Mouse (Mus musculus): ENCODE results near the gene Rps16. TPM values are rescaled to one million over a fixed set of nuclear protein-coding genes. Genes with fewer than 3 reads are reported as not detected.

The Rps16 gene
- polyA plus RNA-seq, 1 experiment from 2014 or later, result 695 TPM

DNA sequence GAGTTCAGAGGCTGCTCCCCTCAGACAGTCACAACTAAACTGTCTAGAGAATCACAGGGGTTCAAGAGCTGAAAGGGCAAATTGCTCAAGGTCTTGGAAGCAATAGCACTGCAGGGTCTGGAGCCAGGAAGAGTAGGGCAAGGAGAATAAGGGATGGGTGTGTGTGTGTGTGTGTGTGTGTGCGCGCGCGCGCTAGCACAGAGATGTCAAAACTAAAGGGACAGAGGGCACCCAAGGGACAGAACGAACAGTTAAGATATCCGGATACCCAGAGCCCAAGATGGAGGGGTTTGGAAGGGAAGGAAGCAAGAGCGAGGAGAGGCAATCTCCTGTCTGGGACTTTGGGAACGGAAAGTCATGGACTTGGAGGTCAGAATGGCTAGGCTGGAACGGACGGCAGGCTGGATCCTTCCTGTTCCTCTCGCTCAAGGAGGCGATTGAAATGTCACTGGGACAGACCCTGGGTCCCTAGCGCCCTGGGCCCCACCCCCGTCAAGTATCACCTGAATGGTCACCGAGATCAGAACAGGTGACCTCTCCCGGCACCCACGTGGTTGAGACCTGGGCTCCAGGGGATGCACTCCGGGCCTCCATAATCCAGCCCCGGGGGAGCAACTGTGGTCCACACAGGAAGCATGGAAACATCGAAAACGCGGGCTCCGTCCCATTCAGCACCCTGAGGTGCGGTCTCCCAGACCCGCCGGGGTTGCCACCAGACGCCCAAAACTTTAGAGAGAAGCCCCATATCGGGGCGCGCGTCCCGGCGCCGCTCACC, 39.1 kb upstream of the Rps16 start:
- 4% methylated on average over 34 of the region's 35 CpGs for WGBS
- H3K27me3 ChIP-seq (replicated peaks; ENCODE audit: insufficient read depth, low read length), result no peaks in the 10 kb centered on the region
- H3K9me3 ChIP-seq (ENCODE audit: low read length), result no peaks in the 10 kb centered on the region
- peaks cover 23% of the 10 kb centered on the region; the same call in 1 of the 2 replicates for H3K36me3 ChIP-seq (ENCODE audit: insufficient read depth, low read length)
- no peaks in the 10 kb centered on the region; the same call in 1 of the 2 replicates for H3K4me1 ChIP-seq (ENCODE audit: insufficient read depth, low read depth, low read length)
- H3K4me2 ChIP-seq (replicated peaks; ENCODE audit: low read depth, low read length), result peak overlapping the region; percentile 93
- TF ChIP-seq EP300 (IDR thresholded peaks at IDR 0.05), result no peak
- no peak for TF ChIP-seq CTCF (IDR thresholded peaks at IDR 0.05)
- H3K4me3 ChIP-seq (ENCODE audit: low read depth, low read length), result peak overlapping the region; percentile 84
- peak overlapping the region; percentile 48; the same call in 1 of the 2 replicates for H3K27ac ChIP-seq (ENCODE audit: low read length)
- H3K9ac ChIP-seq (replicated peaks; ENCODE audit: low read depth), result peak overlapping the region; percentile 66
- DNase-seq (ENCODE audit: low spot score) (peak; percentile 34), ATAC-seq (peak; percentile 53)

DNA sequence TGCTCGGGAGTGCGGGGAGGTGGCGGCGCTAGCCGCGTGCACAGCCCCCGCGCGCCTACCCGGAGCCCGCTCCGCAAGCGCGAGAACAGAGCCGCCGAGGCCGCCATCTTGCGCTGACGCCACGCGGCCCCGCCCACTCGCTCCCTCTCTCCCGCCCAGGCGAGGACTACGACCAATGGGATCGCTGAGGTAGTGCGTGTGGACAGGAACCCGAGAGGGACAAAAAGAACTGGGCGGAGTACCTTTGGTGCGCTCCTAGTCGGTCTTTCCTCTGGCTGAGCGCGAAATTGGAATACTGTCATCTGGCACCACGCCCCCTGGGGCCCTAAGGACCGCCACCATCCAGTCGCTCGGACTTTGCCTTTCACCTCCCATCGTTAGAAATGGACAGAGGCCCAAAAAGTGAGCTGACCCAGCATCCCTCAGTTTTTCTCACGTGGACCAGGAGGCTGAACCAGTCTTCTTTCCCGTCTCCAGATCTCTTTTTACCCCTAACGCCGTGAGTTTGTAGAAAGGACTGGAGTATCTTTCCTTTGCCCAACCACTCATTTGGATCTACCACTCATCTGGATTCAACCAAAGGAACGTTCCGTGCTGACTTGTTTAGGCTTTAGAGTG, 38.4 kb upstream of the Rps16 start, which contains the start of gene Timm50:
TSS of gene Timm50 (minus strand) at position 147 of the 618 bp plus-strand sequence.
- peak; percentile 99 for ATAC-seq

DNA sequence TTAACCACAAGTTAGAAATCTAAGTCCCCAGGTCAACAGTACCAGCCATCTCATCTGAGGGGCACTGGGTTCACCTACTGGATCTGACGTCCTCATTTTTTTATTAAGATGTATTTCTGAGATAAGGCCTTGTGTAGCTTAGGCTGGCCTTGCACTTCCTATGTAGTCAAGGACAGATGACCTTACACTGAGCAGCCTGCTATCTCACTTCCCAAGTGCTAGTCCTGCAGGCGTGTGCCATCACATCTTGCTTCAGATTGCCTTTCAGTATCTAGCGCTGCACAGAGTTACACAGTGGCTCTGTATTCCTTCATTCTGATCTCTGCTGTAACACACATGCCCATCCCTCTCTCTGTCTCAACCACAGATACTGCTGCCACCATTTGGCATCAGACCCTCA, 32.4 kb upstream of the Rps16 start:
- no peaks in the 10 kb centered on the region for H3K9me3 ChIP-seq (ENCODE audit: low read length)
- ATAC-seq (no peak), DNase-seq (ENCODE audit: low spot score) (no peak)
- 79% methylated on average over 3 of the region's 3 CpGs for WGBS
- TF ChIP-seq CTCF (IDR thresholded peaks at IDR 0.05) (no peak), EP300 (IDR thresholded peaks at IDR 0.05) (no peak)
- no peaks in the 10 kb centered on the region for H3K27me3 ChIP-seq (replicated peaks; ENCODE audit: insufficient read depth, low read length)
- no peak overlapping the region for H3K9ac ChIP-seq (replicated peaks; ENCODE audit: low read depth)
- no peak overlapping the region for H3K27ac ChIP-seq (ENCODE audit: low read length)
- no peak overlapping the region for H3K4me2 ChIP-seq (replicated peaks; ENCODE audit: low read depth, low read length)
- H3K36me3 ChIP-seq (ENCODE audit: insufficient read depth, low read length), result peaks cover 68% of the 10 kb centered on the region
- H3K4me1 ChIP-seq (ENCODE audit: insufficient read depth, low read depth, low read length), result no peaks in the 10 kb centered on the region
- no peak overlapping the region for H3K4me3 ChIP-seq (ENCODE audit: low read depth, low read length)

More for the DNA sequence above, 38.4 kb upstream of the Rps16 start, which contains the start of gene Timm50:
- Histone ChIP-seq H3K27ac (ENCODE audit: low read length) (peak within 1 kb of the TSS; percentile 48; the same call in 1 of the 2 replicates), H3K36me3 (ENCODE audit: insufficient read depth, low read length) (peaks cover 27% of the 10 kb centered on the region; the same call in 1 of the 2 replicates), H3K9me3 (ENCODE audit: low read length) (no peaks in the 10 kb centered on the region), H3K9ac (replicated peaks; ENCODE audit: low read depth) (peak within 1 kb of the TSS; percentile 66), H3K4me2 (replicated peaks; ENCODE audit: low read depth, low read length) (peak within 1 kb of the TSS; percentile 93), H3K4me1 (ENCODE audit: insufficient read depth, low read depth, low read length) (no peaks in the 10 kb centered on the region; the same call in 1 of the 2 replicates), H3K4me3 (ENCODE audit: low read depth, low read length) (peak within 1 kb of the TSS; percentile 84), H3K27me3 (replicated peaks; ENCODE audit: insufficient read depth, low read length) (no peaks in the 10 kb centered on the region)
- peak; percentile 31 for TF ChIP-seq CTCF (IDR thresholded peaks at IDR 0.05)
- peak; percentile 17; the same call in 1 of the 2 replicates for TF ChIP-seq EP300 (IDR thresholded peaks at IDR 0.05)
- WGBS, result under 1% methylated on average over 33 of the region's 45 CpGs
- peak; percentile 99 for DNase-seq (ENCODE audit: low spot score)

DNA sequence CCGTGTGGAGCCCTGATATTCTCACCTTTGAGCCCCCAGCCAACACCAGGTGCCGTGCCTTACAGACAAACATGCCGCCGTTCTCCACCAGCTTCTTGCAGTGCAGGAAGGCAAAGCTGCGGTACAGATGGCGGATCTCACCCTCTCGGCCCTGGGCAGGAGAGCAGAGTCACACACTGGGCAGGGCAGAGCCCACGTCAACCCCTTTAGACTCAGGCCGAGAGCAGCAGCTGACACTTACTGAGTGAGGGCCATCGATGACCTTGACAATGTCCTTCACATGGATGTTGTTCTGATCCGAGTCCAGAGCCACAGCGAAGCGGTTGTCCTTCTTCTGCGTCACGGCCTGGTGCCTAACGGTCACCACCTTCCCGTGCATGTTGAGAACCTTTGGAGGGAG, 31.7 kb upstream of the Rps16 start:
- no peak overlapping the region for H3K4me3 ChIP-seq (ENCODE audit: low read depth, low read length)
- H3K27ac ChIP-seq (ENCODE audit: low read length), result no peak overlapping the region
- no peaks in the 10 kb centered on the region for H3K4me1 ChIP-seq (ENCODE audit: insufficient read depth, low read depth, low read length)
- DNase-seq (ENCODE audit: low spot score), result no peak
- no peak overlapping the region for H3K4me2 ChIP-seq (replicated peaks; ENCODE audit: low read depth, low read length)
- WGBS, result 91% methylated on average over 17 of the region's 17 CpGs
- peaks cover 74% of the 10 kb centered on the region for H3K36me3 ChIP-seq (ENCODE audit: insufficient read depth, low read length)
- no peaks in the 10 kb centered on the region for H3K27me3 ChIP-seq (replicated peaks; ENCODE audit: insufficient read depth, low read length)
- H3K9ac ChIP-seq (replicated peaks; ENCODE audit: low read depth), result no peak overlapping the region
- no peak for ATAC-seq
- TF ChIP-seq EP300 (IDR thresholded peaks at IDR 0.05), result no peak
- no peak for TF ChIP-seq CTCF (IDR thresholded peaks at IDR 0.05)
- H3K9me3 ChIP-seq (ENCODE audit: low read length), result no peaks in the 10 kb centered on the region

DNA sequence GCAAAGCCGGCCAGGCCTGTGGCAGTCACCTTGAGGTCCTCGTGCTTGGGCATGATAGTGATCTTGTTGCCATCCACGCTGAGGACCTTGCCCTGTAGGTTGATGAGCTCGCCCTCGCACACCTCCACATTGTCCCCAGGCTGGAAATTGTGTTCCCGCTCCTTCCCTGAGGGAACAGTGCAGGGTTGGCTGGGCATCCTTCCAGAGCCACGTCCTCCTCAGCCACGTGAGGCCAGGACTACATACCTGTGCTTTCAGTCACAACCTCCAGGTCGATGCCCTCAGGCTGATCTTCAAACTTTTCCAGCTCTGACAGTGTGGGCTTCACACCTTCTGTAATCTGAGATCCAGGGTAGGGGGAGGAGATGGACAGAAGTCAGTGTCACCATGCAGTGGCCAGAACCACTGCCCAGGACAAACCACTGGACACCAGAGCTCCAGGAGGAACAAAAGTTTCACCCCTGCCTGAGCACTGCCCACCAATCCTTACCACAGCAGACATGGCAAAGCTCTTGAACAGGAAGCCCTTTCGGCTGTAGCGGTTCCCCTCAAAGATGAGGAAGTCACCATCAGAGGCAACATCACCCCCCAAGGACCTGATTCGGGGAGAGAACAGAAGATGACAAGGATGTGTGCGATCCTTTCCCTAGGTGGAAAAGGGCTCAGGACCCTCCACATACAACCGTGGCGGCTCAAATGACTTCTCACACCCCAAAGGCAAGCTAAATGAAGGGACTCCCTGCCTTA, 28.3 kb upstream of the Rps16 start:
- Histone ChIP-seq H3K27me3 (replicated peaks; ENCODE audit: insufficient read depth, low read length) (no peaks in the 10 kb centered on the region), H3K9ac (replicated peaks; ENCODE audit: low read depth) (no peak overlapping the region), H3K36me3 (ENCODE audit: insufficient read depth, low read length) (peaks cover 76% of the 10 kb centered on the region), H3K9me3 (ENCODE audit: low read length) (no peaks in the 10 kb centered on the region), H3K27ac (ENCODE audit: low read length) (no peak overlapping the region), H3K4me3 (ENCODE audit: low read depth, low read length) (no peak overlapping the region), H3K4me2 (replicated peaks; ENCODE audit: low read depth, low read length) (no peak overlapping the region), H3K4me1 (ENCODE audit: insufficient read depth, low read depth, low read length) (no peaks in the 10 kb centered on the region)
- WGBS, result 90% methylated on average over 15 of the region's 15 CpGs
- TF ChIP-seq CTCF (IDR thresholded peaks at IDR 0.05) (no peak), EP300 (IDR thresholded peaks at IDR 0.05) (no peak)
- DNase-seq (ENCODE audit: low spot score) (no peak), ATAC-seq (no peak)

DNA sequence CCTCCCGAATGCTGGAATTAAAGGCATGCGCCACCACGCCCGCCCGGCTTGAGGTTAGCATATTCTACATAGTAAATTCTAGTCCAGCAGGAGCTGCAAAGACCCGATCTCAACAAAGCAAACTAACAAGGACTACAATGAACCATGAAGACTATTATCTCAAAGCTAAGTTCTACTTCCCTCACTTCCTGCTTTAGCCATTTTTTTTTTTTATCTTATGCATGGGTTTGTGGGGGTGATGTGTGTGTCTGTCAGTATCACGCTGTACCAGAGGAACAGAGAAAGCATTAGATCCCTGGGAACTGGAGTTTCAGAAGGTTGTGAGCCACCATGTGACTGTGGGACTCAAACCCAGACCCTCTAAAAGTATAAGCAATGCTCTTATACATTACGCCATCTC, 25.2 kb upstream of the Rps16 start:
- ATAC-seq (no peak), DNase-seq (ENCODE audit: low spot score) (no peak)
- Histone ChIP-seq H3K4me1 (ENCODE audit: insufficient read depth, low read depth, low read length) (no peaks in the 10 kb centered on the region), H3K4me2 (replicated peaks; ENCODE audit: low read depth, low read length) (no peak overlapping the region), H3K9ac (replicated peaks; ENCODE audit: low read depth) (no peak overlapping the region), H3K9me3 (ENCODE audit: low read length) (no peaks in the 10 kb centered on the region), H3K27ac (ENCODE audit: low read length) (no peak overlapping the region), H3K36me3 (ENCODE audit: insufficient read depth, low read length) (peaks cover 69% of the 10 kb centered on the region), H3K27me3 (replicated peaks; ENCODE audit: insufficient read depth, low read length) (no peaks in the 10 kb centered on the region), H3K4me3 (ENCODE audit: low read depth, low read length) (no peak overlapping the region)
- WGBS, result 93% methylated on average over 8 of the region's 8 CpGs
- TF ChIP-seq CTCF (IDR thresholded peaks at IDR 0.05), result no peak
- no peak for TF ChIP-seq EP300 (IDR thresholded peaks at IDR 0.05)

Data from lung, postnatal 0 days (tissue).